Mouse (Mus musculus) kidney, postnatal 10 days (tissue): ENCODE results near the gene Fam193a.

Experiments
- DNase-seq: peaks from one replicate; pipeline ENCODE4 v3.0.0; 2021; ENCODE audit warnings: mixed read lengths

Gene Fam193a

DNA sequence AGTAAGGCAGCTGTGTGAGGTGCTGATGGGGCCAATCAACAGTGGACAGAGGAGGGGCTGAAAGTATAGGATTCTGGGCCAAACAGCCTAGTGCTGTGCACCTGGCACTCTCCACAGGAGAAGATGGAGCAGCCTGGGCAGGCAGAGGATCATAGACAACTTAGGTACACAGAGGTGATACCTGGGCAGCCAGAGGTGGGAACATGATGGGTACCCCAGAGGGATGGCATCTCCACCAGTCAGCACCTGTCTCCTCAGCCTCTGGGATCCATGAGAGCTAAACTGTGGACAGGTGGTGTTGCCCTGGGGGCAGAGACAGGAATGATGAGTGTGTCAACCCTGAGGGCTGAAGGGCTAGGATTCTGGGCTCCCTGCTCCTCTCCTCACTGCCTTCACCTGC, 154.8 kb downstream of the Fam193a start:
- DNase-seq = no peak

DNA sequence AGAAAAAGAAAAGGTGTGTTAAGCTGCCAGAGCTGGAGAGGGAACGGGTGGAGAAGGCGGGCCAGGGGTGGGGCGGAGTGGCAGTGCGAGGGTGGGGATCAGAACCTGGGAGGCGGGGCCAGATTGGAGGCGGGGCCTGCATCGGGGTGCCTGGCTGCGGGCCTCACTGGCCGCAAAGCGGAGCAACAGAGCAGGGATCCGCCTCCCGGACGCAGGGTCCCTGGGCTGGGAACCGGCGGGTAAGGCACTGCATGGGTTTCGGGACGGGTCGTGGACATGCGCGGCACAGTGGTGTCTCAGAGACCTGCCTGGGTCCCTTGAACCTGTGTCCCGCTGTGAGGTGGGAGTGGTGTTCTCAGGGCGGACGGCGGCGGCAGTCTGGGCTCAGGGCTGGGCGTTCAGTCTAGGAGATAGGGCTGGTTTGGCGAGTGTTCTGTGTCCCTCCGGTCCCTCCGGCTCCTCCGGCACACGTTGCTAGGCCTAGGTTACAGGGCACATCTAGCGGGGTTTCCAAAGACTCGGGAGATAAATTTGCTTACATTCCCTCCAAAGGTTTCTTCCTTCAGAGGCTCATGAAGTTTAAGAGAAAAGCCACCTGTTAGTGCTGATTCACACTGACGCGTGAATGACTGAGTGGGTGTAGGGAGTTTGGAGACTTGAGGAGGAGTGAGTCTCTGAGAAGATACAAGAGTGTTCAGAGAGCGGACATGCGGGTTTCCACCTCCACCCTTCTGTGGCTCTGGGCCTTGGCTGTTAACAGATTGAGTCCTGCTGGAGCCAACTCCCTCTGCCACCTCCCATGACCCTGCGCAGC, 156.1 kb downstream of the Fam193a start, which contains the start of gene Sh3bp2:
Gene Sh3bp2, plus strand, starts transcription at position 176 of the 814 bp plus-strand sequence.
- DNase-seq = peak; percentile 98

GRCm38 (mm10) chr5:34526477-34526775, 156.7 kb downstream of the Fam193a start:
- DNase-seq = no peak

DNA sequence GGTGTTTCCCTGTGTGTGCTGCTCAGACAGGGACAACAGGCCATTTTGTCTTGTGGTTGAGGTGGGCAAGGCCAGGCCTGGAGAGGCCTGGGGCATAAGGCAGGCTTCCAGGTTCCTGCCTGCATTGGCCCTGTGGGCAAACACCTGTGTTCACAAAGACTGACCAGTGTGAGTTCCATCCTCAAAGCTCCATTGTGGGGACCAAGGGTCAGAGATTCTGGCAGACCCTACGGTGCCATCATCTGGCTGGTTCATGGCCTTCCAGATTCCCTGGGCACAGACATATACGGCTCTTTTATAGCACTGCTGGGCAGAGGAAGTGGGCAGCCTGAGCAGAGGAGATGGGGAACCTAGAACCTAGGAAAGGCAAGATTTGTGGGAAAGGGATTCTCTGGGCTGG, 157.6 kb downstream of the Fam193a start:
- no peak for DNase-seq

- no peak for DNase-seq
Observed at GRCm38 (mm10) chr5:34528724-34529123, 159.0 kb downstream of the Fam193a start.

- DNase-seq = no peak
Observed at GRCm38 (mm10) chr5:34530116-34530515, 160.4 kb downstream of the Fam193a start.

GRCm38 (mm10) chr5:34530687-34531086, 161.0 kb downstream of the Fam193a start:
- no peak for DNase-seq

- DNase-seq = no peak
Observed at GRCm38 (mm10) chr5:34533066-34533465, 163.3 kb downstream of the Fam193a start.

DNA sequence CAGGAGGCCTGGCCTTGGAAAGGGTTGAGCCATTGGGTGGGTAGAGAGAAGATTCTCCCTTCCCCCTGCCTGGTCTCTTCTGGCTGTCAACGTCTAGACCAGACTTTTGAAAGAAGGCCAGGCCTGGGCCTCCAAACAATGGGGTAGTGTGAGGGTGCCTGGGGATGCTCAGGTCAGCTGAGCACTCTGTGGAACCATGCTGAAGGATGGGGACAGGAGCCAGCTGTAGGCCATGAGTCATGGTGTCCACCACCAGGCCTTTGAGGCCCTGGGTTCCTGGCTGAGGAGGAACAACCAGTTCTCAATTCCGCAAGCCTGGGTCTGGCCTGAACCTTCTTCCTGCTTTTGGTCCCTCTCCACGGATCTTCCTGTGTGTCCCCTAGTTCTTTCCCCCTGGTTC, 164.1 kb downstream of the Fam193a start:
- DNase-seq = no peak

GRCm38 (mm10) chr5:34534776-34535581, 165.2 kb downstream of the Fam193a start:
- no peak for DNase-seq

DNA sequence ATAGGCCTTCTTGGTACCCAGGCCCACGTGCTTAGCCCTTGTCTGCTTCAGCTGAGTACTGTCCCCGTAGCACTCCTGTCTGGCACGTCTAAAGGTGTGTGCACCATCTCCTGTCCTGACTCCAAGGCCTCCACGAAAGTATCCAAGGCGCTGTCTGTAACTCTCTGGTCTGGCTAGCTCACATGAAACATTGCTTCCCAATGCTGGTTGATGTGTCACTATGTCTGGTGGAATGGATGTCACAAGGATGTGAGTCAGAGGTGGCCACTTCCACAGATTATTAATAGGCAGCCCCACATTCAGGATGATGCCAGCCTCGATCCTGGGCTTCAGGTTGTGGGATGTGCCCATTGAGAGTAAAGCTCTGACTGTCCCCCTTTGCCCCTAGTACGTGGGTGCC, 166.1 kb downstream of the Fam193a start:
- DNase-seq = no peak
